Mouse (Mus musculus) layer of hippocampus, adult 2 months (tissue): ENCODE measurements at regions not wholly inside any gene's neighbourhood (a gene's known extent, or its start where the extent isn't known, plus 50 kb on each side); places are given as distances from the start of the nearest gene placed in this dataset.
"Not testable (repeated sequence)": the region's sequence is repeated elsewhere in the genome, so short reads cannot be mapped to it uniquely, and the experiment has no call there.

Experiments used
- DNase-seq, 2 experiments: peaks; one replicate each; pipeline ENCODE4 v3.0.0; 2022; ENCODE audit warnings: low spot score in 2 of 2
- H3K27ac ChIP-seq: fragments of 200-600 bp; 2 replicates; pipeline ENCODE4 v1.8.1; 2022
- H3K4me3 ChIP-seq: fragments of 200-600 bp; 2 replicates; pipeline ENCODE4 v1.8.1; 2022; ENCODE audit warnings: mild to moderate bottlenecking
- CTCF ChIP-seq: fragments of 200-600 bp; conservative IDR thresholded peaks from 2 replicates; pipeline ENCODE4 v1.8.1; 2022; ENCODE audit warnings: antibody characterized with exemption, mild to moderate bottlenecking, moderate library complexity

- no peak for DNase-seq
- Histone ChIP-seq H3K27ac (no peak overlapping the region), H3K4me3 (no peak overlapping the region)
- no peak for TF ChIP-seq CTCF
Observed at GRCm38 (mm10) chr15:41283199-41283598, 1149.0 kb downstream of the 9330182O14Rik start.

GRCm38 (mm10) chr15:41286809-41287413 lies 1152.7 kb downstream of the 9330182O14Rik start:
- H3K27ac ChIP-seq: no peak overlapping the region
- no peak for TF ChIP-seq CTCF
- no peak for DNase-seq
- H3K4me3 ChIP-seq: no peak overlapping the region

- no peak for DNase-seq
- no peak for TF ChIP-seq CTCF
- no peak overlapping the region for H3K4me3 ChIP-seq
- peak overlapping the region; percentile 53; the same call in 1 of the 2 replicates for H3K27ac ChIP-seq
Observed at GRCm38 (mm10) chr15:41297419-41297818, 1163.3 kb downstream of the 9330182O14Rik start.

GRCm38 (mm10) chr15:41306638-41307037 lies 1172.5 kb downstream of the 9330182O14Rik start:
- no peak for TF ChIP-seq CTCF
- H3K27ac ChIP-seq: no peak overlapping the region
- no peak for DNase-seq
- no peak overlapping the region for H3K4me3 ChIP-seq

GRCm38 (mm10) chr15:41311728-41312320 lies 1177.7 kb downstream of the 9330182O14Rik start:
- Histone ChIP-seq H3K27ac (no peak overlapping the region), H3K4me3 (no peak overlapping the region)
- no peak for DNase-seq
- TF ChIP-seq CTCF: no peak

- H3K4me3 ChIP-seq: no peak overlapping the region
- DNase-seq: no peak
- no peak for TF ChIP-seq CTCF
- no peak overlapping the region for H3K27ac ChIP-seq
Observed at GRCm38 (mm10) chr15:41314916-41315315, 1180.8 kb downstream of the 9330182O14Rik start.

GRCm38 (mm10) chr15:41325633-41326252 lies 1191.6 kb downstream of the 9330182O14Rik start:
- peak; percentile 61 to 71 for DNase-seq
- no peak overlapping the region for H3K4me3 ChIP-seq
- H3K27ac ChIP-seq: no peak overlapping the region
- TF ChIP-seq CTCF: peak; percentile 88

GRCm38 (mm10) chr15:41329286-41329685 lies 1195.1 kb downstream of the 9330182O14Rik start:
- no peak overlapping the region for H3K27ac ChIP-seq
- TF ChIP-seq CTCF: no peak
- no peak for DNase-seq
- H3K4me3 ChIP-seq: no peak overlapping the region

- no peak overlapping the region for H3K4me3 ChIP-seq
- TF ChIP-seq CTCF: no peak; the same call in 1 of the 2 replicates
- DNase-seq: no peak
- no peak overlapping the region for H3K27ac ChIP-seq
Observed at GRCm38 (mm10) chr15:41330085-41330484, 1195.9 kb downstream of the 9330182O14Rik start.

GRCm38 (mm10) chr15:41332451-41332850 lies 1198.3 kb downstream of the 9330182O14Rik start:
- Histone ChIP-seq H3K4me3 (no peak overlapping the region), H3K27ac (peak overlapping the region; percentile 43)
- no peak for TF ChIP-seq CTCF
- DNase-seq: peak in 1 of 2 experiments; percentile 30

GRCm38 (mm10) chr15:41333165-41333564 lies 1199.0 kb downstream of the 9330182O14Rik start:
- H3K4me3 ChIP-seq: no peak overlapping the region
- DNase-seq: no peak
- 0 out of 2 replicates have a peak overlapping the region, but pooled peaks have one; percentile 5 for H3K27ac ChIP-seq
- TF ChIP-seq CTCF: no peak

- H3K27ac ChIP-seq, DNase-seq, H3K4me3 ChIP-seq: not testable (repeated sequence)
Observed at GRCm38 (mm10) chr15:41340621-41341020, 1206.5 kb downstream of the 9330182O14Rik start.

- no peak overlapping the region for H3K4me3 ChIP-seq
Observed at GRCm38 (mm10) chr15:41345554-41345953, 1211.4 kb downstream of the 9330182O14Rik start.

GRCm38 (mm10) chr15:41347221-41347620 lies 1213.1 kb downstream of the 9330182O14Rik start:
- Histone ChIP-seq H3K27ac (no peak overlapping the region), H3K4me3 (no peak overlapping the region)
- no peak for TF ChIP-seq CTCF
- DNase-seq: no peak

More at GRCm38 (mm10) chr15:41345554-41345953, 1211.4 kb downstream of the 9330182O14Rik start:
- no peak overlapping the region for H3K27ac ChIP-seq
- peak; percentile 48 for TF ChIP-seq CTCF
- DNase-seq: no peak
